Mouse (Mus musculus): ENCODE measurements around the gene Srd5a1. TPM values are rescaled to one million over a fixed set of nuclear protein-coding genes. Genes with fewer than 3 reads are reported as not detected.
"Not testable (repeated sequence)": the region's sequence is repeated elsewhere in the genome, so short reads cannot be mapped to it uniquely, and the experiment has no call there.

Gene Srd5a1
- polyA plus RNA-seq, 1 experiment: 13.7 TPM

DNA sequence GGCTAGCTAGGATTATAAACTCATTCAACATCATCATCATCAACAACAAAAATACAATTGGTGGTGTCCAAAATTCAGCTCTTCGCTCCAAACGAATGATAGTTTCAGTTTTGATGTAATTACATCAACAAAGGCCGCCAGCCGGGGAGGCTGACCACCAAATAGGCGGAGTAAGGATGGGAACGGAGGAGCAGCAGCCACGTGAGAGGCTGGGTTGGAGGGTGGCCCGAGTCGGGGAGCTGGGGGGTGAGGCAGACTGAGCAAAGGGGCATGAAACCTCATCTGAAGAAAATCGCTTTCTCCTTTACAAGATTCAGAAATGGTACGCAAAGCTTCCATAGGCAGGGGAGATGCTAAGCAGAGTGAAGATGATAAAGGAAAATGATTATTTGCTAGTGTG lies 34.6 kb downstream of the Srd5a1 start:
- DNase-seq (ENCODE audit: low read depth): no peak

- DNase-seq (ENCODE audit: low read depth): no peak
Observed at GRCm38 (mm10) chr13:69572594-69572993, 38.6 kb downstream of the Srd5a1 start.

- DNase-seq (ENCODE audit: low read depth): no peak
Observed at GRCm38 (mm10) chr13:69569201-69569600, 42.0 kb downstream of the Srd5a1 start.

DNA sequence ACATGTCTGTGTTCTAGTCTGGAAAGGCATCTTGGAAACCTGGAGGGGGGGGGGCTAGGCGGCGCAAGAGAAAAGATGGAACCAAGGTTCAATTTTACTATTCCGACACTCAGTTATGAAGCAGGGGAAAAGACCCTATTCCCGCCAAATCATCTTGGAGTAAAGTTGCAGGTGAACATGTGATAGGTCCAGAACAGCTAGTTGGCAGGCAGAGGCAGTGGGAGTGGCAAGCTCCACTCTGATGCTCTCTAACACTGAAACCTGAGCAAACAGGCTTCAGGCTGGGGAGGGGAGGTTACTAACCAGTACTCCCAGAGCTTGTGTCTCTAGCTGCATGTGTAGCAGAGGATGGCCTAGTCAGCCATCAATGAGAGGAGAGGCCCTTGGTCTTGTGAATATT lies 45.8 kb downstream of the Srd5a1 start:
- DNase-seq (ENCODE audit: low read depth): not testable (repeated sequence)

DNA sequence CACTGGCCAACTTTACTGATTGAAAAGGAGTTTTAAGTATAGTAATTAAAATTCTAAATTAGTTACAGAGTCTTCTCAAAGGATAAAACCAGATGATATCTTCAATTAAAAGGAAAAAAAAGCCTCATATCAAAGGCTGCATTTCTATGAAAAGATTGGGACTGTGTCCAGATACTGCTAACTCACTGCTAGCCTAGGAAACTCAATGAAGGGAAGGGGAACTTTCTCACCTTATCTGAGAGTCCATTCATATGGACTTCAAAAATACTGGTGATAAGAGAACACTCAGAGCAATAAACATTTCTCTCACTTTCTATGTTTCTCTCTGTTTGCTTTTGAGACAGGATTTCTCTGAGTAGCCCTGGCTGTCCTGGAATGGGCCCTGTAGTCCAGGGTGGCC lies 46.7 kb downstream of the Srd5a1 start:
- no peak for DNase-seq (ENCODE audit: low read depth)

DNA sequence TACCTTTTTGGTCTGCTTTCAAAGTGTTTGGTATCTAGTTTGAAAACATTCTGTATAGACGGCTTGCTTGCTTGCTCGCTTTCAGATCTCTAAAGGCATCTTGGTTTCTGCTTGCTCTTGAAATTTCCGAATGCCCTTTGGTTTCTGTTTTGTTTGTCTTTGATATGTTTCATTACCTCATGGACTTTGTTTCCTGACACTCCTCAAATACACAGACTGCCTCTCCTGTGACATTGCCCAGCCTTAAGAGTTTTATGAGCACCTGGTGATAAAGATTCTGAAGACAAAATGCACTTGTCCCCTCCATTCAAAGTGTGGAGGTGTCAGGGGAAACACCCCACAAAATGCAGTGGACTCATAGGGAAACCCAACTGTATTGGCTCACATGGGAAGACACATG lies 47.3 kb downstream of the Srd5a1 start:
- DNase-seq (ENCODE audit: low read depth): no peak

- no peak for DNase-seq (ENCODE audit: low read depth)
Observed at GRCm38 (mm10) chr13:69562654-69563574, 48.3 kb downstream of the Srd5a1 start.

DNA sequence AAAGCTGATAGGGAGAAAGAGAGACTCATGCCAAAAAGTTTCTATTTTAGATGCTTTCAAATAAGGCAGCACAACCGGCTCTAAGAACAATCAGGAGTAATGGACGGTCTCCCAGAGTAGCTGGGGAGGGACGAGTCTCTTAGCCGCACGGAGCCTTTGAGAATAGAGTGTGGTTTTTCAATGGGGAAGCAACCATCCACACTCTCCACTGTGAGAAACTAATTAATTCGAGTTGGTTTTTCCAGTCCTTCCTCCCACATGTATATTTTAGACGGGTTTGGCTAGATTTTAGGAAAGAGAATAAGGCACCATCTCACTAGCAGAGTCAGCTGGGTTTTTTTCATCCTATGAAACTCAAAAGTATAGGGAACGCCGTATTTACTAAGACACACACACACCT lies 49.2 kb downstream of the Srd5a1 start:
- no peak for DNase-seq (ENCODE audit: low read depth)

DNA sequence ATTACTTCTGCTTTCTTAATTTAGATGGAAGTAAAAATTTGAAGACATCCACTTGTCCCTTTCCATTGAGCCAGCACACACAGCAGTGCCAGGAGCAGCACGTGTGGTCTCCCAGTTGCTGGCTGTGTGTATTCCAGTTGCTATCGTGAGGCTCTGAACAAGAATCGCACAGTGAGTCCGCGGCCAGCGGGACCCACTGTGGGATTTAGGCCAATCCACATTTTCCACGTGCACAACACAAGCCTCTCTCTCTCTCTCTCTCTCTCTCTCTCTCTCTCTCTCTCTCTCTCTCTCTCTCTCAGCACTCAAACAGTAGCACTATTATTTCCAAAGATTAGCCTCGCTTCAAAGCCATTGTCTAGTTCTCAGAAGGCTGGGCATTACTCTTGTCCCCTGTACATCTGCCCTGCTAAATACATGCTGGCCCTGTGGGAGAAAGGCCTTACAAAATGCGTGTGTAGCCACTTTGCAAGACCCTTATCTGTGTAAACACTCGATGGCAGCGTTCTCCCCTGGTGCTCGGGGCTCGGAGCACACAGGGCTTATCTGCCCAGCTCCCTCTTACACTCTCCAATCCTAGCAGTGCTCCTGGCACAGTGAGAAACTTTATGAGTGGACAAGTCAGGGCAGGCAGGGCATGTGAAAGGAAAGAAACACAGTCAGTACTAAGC lies 51.8 kb downstream of the Srd5a1 start:
- no peak for DNase-seq (ENCODE audit: low read depth)

- no peak for DNase-seq (ENCODE audit: low read depth)
Observed at GRCm38 (mm10) chr13:69558098-69558660, 53.1 kb downstream of the Srd5a1 start.

DNA sequence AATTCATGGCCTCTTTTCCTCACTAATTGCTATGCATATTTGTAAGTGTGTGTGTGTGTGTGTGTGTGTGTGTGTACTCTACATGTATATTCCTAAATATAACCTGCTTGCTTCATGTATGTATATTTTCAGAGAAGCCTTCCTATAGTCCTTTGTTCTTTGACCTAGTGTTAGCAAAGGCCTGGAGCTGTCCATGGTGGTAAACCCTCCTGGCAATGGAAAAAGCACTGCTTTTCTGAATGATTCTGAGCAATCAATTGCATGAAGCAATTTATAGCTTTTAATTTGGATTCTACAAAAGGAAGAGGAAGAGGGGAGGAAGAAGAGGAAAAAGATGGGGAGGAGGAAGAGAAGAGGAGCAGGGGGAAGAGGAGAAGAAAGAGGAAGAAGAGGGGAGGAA lies 54.5 kb downstream of the Srd5a1 start:
- no peak for DNase-seq (ENCODE audit: low read depth)

DNA sequence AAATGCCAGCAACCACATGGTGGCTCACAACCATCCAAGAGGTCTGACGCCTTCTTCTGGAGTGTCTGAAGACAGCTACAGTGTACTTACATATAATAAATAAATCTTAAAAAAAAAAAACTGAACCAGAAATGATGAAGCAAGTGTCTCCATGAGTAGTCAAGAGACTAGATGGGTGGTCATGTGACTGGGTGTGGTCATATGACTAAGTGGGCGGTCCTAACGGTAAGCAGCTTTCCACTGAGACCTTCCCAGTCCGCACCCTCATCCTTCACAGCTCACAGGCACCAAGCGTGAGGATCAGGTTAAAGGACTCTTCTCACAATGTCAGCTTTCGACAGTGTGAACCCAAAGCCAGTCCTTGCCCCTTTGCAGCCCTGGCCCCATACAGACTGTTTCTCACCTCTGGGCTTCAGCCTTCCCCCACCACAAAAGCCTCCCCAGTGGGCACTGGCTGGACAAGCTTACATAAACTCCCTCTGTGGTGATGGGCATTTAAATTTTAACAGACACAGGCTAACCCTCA lies 55.2 kb downstream of the Srd5a1 start:
- no peak for DNase-seq (ENCODE audit: low read depth)

GRCm38 (mm10) chr13:69555045-69555444 lies 56.2 kb downstream of the Srd5a1 start:
- no peak for DNase-seq (ENCODE audit: low read depth)

- DNase-seq (ENCODE audit: low read depth): no peak
Observed at GRCm38 (mm10) chr13:69554255-69554654, 57.0 kb downstream of the Srd5a1 start.

DNA sequence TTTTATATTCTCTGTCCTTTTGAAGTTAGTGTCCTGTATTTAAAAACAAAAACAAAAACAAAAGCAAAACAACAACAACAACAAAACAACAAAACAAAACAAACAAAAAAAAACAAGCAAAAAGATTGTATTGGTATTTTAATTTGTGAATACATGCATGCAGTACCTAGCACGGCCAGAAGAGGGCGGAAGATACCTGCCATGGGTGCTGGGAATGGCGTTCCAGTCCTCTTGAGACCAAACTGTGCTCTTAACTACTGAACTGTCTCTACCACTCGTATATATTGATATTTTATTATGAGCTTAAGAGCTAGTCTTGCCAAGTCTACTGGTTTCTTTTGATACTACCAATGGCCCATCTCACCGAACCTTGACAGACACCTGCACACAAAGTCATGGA lies 58.2 kb downstream of the Srd5a1 start:
- DNase-seq (ENCODE audit: low read depth): no peak

DNA sequence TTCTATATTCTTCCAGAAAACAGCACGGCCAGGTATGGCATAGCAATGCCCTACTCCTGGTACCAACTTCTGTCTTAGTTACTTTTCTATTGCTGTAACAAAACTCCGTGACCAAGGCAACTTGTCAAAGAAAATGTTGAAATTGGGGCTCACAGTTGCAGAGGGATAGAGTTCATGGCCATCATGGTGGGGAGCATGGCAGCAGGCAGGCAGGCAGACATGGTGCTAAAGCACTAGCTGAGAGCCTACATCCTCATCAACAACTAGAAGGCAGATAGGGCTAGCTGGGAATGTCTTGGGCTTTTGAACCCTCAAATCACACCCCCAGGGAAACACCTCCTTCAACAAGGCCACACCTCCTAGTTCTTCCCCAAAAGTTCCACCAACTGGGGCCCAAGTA lies 60.4 kb downstream of the Srd5a1 start:
- no peak for DNase-seq (ENCODE audit: low read depth)

DNA sequence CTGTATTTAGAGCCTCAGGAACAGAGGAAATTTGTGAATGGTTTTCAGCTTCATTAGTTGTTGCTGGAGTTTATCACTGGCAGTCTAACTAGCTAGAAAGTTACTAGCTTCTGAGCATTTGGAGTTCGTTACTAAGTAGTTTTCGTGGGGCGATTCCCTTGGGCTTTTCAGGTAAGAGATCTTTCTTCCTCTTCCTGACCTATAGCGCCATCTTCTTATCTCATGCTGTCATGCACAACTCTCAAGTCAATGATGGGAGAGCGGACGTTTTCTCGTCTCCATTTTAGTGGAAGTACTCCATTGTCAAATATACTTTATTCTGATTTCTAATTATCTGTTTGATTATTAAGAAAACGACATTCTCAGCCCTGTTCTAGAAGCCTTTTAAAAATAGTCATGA lies 61.3 kb downstream of the Srd5a1 start:
- DNase-seq (ENCODE audit: low read depth): no peak

GRCm38 (mm10) chr13:69547488-69548180 lies 63.6 kb downstream of the Srd5a1 start:
- no peak for DNase-seq (ENCODE audit: low read depth)

GRCm38 (mm10) chr13:69545019-69545418 lies 66.2 kb downstream of the Srd5a1 start:
- DNase-seq (ENCODE audit: low read depth): no peak

- DNase-seq (ENCODE audit: low read depth): no peak
Observed at GRCm38 (mm10) chr13:69543595-69543994, 67.6 kb downstream of the Srd5a1 start.

DNA sequence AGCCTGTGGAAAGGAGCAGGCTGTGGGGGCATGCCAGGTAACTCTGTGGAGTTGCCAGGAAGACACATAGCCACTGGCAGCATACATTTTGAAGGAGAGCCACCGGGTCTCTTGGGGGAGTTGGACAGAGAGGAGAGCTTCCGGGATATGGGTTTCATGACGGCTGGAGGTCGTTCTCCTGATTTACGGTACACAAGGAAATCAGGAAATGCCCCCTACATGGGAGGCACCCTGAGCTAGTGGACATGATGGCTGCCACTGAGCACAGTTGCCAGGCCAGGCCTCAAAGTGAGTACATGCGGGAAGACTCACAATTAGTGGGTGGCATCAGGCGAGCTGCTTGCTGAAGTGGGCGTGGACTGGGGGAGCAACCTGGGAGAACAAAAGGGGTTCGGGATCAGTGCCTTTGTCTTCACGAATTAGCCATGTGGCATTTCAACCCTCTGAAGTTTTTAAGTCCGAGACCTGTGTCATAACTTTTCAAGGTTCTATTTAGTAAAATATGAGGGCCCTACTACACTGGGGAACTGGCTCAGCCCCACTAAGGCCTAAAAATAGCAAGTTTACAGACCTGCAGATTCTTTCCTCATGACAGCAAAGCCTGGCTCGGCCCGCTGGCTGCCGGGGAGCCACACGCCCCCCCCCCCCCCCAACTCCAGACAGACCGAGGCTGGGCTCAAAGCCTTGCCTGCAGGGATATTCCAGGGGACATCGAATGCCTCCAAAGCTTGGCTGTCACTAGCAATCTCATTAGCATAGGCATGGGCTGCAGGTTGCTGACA lies 68.5 kb downstream of the Srd5a1 start:
- no peak for DNase-seq (ENCODE audit: low read depth)
